Mouse (Mus musculus): ENCODE data around the gene Magee1.
"Not testable (repeated sequence)": the region's sequence is repeated elsewhere in the genome, so short reads cannot be mapped to it uniquely, and the experiment has no call there.

Gene Magee1

DNA sequence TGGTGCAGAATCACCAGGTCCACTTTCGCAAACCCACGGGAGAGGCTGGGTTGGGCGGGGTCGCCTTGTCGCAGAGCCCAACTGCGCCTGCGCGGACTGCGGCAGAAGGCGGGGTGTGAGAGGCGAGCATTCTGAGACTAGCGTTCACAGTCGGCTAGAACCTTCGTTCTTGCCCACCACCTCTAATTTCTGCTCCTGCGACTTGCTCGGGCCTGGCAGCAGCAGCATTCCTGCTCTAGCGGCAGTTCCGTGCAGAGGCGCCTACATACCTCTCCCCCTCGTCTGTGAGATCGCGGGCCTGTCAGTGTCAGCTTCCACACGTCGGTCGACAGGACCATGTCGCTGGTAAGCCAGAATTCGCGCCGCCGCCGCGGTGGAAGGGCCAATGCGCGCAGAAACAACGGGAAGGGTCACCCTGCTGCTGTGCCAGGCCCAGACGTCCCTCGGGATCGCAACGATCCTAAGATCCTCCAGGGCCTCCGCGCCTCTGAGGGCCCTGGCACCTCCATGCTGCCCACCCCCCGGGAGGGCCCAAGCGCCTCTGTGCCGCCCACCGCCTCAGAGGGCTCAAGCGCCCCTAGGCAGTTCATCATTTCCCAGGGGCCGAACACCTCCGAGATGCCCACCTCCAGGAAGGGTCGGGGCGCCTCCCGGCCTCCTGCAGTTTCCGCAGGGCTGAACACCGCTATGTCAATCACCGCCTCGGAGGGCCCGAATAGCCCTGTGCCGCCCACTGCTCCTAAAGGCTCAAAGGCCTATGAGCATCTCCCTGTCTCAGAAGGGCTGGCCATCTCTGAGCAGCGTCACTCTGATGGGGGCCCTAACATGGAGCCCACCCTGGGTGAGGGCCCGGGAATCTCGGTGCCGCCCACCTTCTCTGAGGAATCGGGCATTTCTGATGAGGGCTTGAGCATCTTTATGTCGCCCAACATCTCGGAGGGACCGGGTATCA lies at the start of gene Magee1:
Gene Magee1 (plus strand): TSS at position 104 of the 952 bp plus-strand sequence.
- in situ Hi-C loops (cut with MboI, MseI) = no loop called here

DNA sequence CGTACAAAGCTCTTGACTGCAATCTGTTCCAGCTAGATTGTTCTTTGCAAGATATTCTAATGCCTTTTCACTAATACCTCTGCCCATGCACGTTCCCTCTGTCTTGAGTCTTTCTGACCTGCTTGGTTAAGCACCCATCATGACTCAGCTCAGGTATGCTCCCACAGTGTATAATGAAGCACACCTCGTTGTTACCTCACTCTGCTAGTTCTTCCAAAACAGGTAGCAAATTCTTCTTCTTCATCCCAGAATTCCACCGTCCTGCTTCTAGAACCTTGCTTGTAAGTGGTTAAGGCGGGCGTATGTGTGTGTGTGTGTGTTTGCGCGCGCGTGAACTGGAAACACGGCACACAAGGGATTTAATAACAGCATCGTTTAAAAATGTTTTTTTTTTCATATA lies 41.0 kb upstream of the Magee1 start:
- in situ Hi-C loops (cut with MboI, MseI) = loop anchor here (25.0 kb wide), 1 partner anchor 933 kb away; the partner anchor contains the start of genes Cox7b and Magt1

DNA sequence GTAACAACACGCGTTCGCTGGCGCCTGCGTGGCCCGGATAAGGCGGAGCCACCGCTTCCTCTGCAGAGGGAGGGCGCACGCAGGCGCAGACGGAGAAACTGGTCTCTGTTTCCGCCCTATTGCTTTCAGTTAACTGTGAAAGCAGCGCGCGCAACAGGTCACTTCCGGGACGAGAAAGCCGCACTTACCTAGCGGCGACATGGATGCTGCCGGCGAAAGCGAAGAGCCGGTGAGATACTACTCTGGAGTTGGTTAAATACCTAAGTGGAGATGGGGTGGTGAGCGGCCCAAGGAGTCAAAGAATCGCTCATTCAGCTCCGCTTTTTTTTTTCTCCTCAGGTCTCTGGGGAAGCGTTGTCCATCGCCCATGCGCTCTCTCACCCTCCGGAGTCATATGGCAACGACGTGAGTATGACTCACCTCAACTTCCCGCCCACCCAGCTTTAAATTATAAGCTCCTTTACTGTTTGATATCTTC lies 40.5 kb upstream of the Magee1 start, which contains the start of gene Pbdc1:
Gene Pbdc1 (plus strand): TSS at position 142 of the 478 bp plus-strand sequence.
- in situ Hi-C loops (cut with MboI, MseI) = loop anchor here (25.0 kb wide), 1 partner anchor 933 kb away; the partner anchor contains the start of genes Cox7b and Magt1

DNA sequence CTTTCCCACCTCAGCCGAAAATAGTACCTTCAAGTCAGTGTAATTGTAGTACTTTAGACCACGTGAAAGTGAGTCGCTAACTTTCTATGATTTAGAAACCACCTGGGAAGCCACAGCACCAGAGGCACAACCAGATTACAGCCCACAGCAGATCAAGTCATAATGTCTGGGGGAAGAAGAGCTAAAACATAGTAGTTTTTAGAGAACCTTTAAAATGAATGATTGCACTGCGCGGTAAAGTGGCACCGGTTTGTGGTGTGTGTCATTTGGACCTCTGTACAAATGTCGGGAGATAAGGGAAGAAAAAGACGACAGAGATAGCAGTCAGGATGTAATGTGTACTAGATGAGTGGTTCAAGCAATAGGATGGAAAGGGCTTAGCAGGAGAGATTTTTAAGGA lies 40.1 kb upstream of the Magee1 start:
- in situ Hi-C loops (cut with MboI, MseI) = loop anchor here (25.0 kb wide), 1 partner anchor 932 kb away; the partner anchor contains the start of genes Cox7b and Magt1

DNA sequence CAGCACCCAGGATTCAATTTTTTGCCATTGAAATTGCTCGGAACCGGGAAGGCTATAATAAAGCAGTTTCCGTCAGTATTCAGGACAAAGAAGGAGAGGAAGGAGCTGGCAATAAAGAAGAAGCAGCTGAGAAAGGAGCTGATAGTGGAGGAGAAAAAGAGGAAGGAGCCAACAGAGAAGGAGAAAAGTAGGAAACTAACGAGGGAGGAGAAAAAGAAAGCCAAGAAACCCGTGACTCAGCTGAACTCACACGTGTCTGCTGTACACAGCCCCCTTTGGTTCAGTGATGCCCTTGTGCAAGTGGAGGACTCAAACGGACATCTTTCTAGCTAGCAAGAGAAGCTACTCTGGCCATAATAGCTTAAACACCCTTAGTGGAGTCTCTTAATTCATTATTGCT lies 37.2 kb upstream of the Magee1 start:
- in situ Hi-C loops (cut with MboI, MseI) = loop anchor here (25.0 kb wide), 1 partner anchor 929 kb away; the partner anchor contains the start of genes Cox7b and Magt1

DNA sequence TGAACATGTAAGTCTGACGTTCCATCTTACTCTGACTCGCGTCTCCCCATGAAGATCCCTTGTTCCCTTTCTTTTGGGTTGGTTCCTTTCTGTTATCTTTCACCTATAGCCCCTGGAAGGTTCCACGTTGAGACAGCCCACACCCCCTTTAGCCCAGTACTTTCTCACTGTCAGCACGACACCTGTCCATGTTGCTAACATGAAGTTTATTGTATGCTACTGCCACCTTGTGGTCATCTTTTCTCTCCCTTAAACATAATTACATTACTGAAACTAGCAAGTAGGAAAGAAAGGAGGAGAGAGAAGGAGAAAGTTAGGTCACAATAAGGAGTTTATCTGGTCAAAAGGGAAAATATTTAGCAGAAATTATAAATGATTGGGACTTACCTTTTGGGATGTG lies 16.0 kb upstream of the Magee1 start:
- in situ Hi-C loops (cut with MboI, MseI) = no loop called here

DNA sequence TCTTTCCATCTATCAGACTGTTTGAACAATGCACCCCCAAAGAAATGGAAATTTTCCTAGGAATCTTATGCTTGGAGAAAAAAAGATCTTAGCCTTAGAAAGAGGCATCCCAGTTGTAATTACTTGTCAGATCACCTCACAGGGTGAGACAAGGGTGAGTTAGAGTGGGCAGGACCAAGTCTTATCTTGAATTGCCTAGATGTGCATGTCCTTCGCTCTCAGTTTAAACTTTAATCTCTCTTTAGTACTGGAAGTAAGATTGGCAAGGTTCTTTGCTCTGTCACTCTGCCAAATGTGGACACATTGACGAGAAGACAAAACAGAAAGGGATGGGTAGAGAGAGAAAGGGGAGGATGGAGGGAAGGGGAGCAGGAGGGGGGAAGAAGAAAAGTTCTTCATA lies 5.2 kb upstream of the Magee1 start:
- in situ Hi-C loops (cut with MboI, MseI) = no loop called here

DNA sequence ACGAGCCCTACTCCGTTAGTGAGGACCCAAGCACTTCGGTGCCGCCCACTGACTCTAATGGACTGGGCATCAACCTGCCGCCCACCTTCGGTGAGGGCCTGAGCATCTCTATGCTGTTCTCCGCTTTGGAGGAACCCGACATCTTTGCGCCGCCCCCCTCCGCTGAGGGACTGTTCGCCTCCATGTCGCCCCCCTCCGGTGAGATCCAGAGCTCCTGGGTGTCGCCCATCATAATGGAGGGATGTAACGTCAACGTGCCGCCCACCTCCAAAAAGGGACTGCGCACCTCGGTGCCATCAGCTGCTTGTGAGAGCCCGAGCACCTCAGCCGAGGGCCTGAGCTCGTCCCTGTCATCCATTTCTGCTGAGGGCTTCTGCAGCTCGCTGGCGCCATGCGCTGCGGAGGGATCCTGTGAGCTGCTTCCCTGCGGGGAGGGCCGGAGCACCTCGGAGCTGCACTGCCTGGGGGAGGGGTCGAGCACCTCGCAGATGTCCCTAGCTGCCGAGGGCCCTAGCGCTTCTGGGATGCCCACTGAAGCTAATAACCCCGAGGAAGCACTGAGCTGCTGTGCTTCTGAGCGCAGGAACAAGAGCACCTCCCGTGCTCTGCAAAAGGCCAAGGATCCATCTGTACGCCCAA lies 1.2 kb downstream of the Magee1 start:
- in situ Hi-C loops (cut with MboI, MseI) = no loop called here

DNA sequence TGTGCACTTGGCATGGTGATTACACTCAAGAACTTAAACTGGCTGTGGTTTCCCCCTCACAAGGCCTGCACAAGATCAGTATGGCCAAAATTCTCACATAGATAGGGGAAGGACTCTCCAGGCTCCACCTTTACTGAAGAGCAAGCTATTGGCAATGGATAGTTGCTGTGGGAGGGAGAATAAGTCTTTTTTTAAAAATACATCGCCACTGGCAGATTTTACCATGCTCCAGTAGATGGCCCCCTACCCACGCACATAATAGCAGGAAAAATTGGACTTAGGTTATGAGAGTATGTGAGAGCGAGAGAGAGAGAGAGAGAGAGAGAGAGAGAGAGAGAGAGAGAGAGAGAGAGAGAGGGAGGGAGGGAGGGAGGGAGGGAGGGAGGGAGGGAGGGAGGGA lies 4.7 kb downstream of the Magee1 start:
- in situ Hi-C loops (cut with MboI, MseI) = no loop called here

DNA sequence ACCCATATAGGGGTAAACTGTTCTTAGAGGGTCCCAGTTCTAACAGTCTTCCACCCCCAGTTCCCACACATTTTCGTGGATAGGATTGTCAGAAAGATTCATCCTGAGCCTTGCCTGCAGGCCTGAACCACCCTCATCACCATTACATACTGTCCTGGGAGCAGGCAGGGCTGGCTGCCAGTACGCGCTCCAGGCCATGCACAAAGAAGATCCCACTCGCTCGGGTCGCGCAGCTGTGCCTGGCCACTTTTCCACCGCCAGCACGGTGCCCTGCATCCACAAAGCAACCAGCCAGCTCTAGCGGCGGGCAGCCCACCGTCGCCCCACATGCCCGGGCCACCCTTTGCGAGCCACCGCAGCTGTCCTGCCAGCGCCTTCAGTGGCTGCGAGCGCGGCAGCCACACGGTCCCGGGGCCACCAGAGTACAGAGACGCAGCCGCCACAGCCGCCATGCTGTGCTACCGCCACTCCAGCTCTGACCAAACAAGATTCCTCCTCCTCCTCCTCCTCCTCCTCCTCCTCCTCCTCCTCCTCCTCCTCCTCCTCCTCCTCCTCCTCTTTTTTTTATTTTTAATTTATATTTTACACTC lies 31.8 kb downstream of the Magee1 start:
- in situ Hi-C loops (cut with MboI, MseI) = no loop called here

DNA sequence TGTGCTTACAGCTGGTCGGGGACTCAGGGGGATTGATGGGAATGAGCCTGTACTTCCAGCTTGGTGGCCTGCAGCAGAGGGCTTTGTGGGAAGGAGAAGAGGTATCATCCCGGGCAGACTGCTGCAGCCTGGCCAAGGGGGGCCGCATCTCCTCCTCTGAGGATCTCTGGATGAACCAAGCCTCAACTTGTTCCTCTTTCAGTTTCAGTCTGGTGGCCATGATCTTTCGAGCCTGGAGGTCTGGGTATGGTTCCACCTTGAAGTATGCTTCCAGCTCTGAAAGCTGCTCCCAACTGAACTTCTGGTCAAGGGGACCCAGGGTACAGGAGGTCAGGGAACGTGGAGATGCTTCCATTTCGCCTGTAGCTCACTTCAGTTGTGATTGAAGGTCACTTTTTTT lies 44.8 kb downstream of the Magee1 start:
- in situ Hi-C loops (cut with MboI, MseI) = not testable (repeated sequence)

DNA sequence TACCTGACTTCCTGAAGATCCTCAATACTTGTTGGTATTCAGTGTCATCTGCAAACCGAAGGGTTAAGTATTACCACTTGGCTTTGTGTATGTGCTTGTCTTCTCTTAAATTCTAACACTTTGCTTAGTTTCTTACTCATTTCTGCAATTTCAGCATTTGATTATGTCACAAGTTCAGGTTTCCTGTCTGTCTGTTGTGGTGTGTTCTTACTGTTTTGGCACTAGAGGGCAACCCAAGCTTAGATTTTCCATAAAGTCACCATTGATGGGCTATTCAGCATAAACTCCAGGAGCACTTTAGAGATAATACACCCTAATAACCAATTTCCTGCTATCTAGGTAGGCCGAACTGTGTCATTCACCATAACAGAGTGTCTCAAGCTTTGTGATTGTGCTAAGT lies 47.0 kb downstream of the Magee1 start:
- in situ Hi-C loops (cut with MboI, MseI) = no loop called here
